Mouse (Mus musculus): ENCODE results near the gene Nupr1. TPM values are rescaled to one million over a fixed set of nuclear protein-coding genes. Genes with fewer than 3 reads are reported as not detected.

Nupr1 gene
- polyA plus RNA-seq, 1 experiment: 41.2 TPM

DNA sequence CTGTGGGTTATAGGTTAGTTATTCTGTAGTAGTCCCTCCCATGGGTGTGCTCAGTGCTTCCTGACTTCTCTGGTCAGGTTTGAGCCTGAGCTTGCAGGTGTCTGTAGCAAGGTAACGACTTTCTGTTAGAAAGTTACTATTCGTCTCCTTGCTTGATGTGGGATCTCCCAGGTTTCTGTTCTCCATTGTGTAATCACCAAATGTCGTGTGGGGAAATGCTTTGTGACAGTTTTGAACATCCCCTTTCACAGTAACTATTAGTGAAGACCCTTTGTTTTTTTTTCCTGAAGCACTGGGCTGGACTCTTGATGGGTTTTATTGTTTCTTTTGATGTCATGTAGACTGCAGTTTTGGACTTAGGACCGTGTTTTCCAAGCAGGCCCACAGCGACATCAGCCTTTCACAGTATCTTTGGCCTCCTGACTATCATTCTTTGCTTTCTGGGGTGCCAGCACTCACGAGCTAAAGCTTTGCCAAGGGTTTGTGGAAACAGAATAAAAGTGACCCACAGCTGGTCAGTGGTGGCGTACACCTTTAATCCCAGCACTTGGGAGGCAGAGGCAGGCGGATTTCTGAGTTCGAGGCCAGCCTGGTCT is 36.9 kb upstream of the Nupr1 start:
- H3K4me1 ChIP-seq (ENCODE audit: control insufficient read depth, insufficient read depth, low read length): peaks cover 17% of the 10 kb centered on the region
- no peak overlapping the region for H3K4me3 ChIP-seq (ENCODE audit: insufficient read depth, low read length)
- TF ChIP-seq CTCF (IDR thresholded peaks at IDR 0.05; ENCODE audit: low read depth, low read length) (no peak), POLR2A (IDR thresholded peaks at IDR 0.05; ENCODE audit: borderline replicate concordance, low read depth, low read length) (no peak)
- H3K27ac ChIP-seq (ENCODE audit: insufficient read depth, low read depth, low read length): no peak overlapping the region

DNA sequence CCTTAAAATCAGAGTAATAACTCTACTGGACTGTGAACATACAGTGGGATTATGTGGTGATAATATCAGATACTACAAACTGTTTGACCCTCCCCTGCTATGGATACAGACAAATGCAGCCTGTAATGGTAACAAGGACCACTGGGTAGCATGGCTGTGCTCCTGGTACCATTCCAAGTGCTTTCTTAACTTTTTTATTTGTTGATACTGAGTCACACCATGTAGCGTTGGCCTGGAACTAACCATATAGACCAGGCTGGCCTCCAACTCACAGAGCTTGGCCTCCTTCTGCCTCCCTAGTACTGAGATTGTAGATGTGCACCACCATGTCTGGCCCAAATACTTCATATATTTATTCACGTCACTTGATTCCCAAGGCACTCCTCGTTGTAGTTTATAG is 34.6 kb upstream of the Nupr1 start:
- H3K27ac ChIP-seq (ENCODE audit: insufficient read depth, low read depth, low read length): no peak overlapping the region
- peaks cover 17% of the 10 kb centered on the region for H3K4me1 ChIP-seq (ENCODE audit: control insufficient read depth, insufficient read depth, low read length)
- H3K4me3 ChIP-seq (ENCODE audit: insufficient read depth, low read length): no peak overlapping the region
- no peak for TF ChIP-seq POLR2A (IDR thresholded peaks at IDR 0.05; ENCODE audit: borderline replicate concordance, low read depth, low read length)
- no peak for TF ChIP-seq CTCF (IDR thresholded peaks at IDR 0.05; ENCODE audit: low read depth, low read length)

DNA sequence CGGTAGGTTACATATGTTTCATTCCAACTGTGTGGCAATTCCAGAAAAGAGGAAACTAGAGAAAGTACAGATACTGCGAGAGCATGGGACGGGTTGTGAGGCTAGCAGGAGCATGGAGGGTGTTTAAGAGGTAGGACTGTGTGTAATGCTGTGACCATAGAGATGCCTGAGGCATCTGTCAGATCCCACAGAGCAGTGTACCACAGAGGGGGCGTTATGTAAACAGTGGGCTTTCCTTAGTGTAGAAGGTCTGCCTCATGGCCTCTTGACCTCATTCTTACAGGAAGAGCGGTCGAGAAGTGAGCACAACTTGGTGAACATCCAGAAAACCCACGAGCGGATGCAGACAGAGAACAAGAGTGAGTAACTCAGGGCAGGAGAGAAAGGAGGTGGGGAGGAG is 33.0 kb upstream of the Nupr1 start:
- no peak for TF ChIP-seq POLR2A (IDR thresholded peaks at IDR 0.05; ENCODE audit: borderline replicate concordance, low read depth, low read length)
- no peak for TF ChIP-seq CTCF (IDR thresholded peaks at IDR 0.05; ENCODE audit: low read depth, low read length)
- Histone ChIP-seq H3K4me3 (ENCODE audit: insufficient read depth, low read length) (no peak overlapping the region), H3K4me1 (ENCODE audit: control insufficient read depth, insufficient read depth, low read length) (peaks cover 15% of the 10 kb centered on the region), H3K27ac (ENCODE audit: insufficient read depth, low read depth, low read length) (no peak overlapping the region)

DNA sequence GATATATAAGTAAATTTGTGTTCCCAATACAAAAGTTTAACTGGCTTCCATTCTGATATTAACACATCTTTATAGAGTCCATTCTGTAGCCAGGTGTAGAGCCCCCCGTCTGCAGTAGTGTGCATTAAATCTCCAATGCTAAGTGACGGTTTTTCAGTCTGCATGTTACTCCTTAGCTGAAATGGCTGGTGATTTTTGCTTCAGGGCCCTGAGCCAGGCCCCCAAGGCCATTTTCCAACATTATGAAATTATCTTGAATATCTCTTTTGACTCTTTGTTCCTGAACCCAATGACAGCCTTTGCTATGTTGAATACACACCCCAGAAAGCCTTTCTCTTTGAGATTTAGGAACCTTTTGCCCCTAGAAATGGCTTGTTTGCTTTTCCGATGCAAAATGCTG is 29.1 kb upstream of the Nupr1 start:
- no peak overlapping the region for H3K27ac ChIP-seq (ENCODE audit: insufficient read depth, low read depth, low read length)
- H3K4me1 ChIP-seq (ENCODE audit: control insufficient read depth, insufficient read depth, low read length): peaks cover 22% of the 10 kb centered on the region
- H3K4me3 ChIP-seq (ENCODE audit: insufficient read depth, low read length): no peak overlapping the region
- no peak for TF ChIP-seq CTCF (IDR thresholded peaks at IDR 0.05; ENCODE audit: low read depth, low read length)
- TF ChIP-seq POLR2A (IDR thresholded peaks at IDR 0.05; ENCODE audit: borderline replicate concordance, low read depth, low read length): no peak

DNA sequence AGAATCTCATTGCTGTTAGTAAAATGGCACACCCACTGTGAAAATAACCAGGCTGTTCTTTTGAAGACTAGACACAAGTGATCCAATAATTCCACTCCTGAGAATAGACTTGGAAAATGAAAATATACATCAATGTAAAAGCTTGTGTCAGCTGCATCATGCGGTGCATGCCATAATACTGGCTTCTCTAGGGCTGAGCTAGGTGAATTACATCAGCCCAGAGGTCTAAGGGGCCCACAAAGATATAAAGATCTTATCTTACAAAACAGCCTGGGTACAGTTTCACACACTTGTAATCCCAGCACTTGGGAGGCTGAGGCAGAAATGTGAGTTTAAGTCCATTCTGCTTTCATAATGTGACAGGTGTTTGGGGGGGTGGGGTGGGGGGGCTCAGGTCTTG is 26.9 kb upstream of the Nupr1 start:
- Histone ChIP-seq H3K4me3 (ENCODE audit: insufficient read depth, low read length) (no peak overlapping the region), H3K27ac (ENCODE audit: insufficient read depth, low read depth, low read length) (peak overlapping the region; percentile 75; the same call in 1 of the 2 replicates), H3K4me1 (ENCODE audit: control insufficient read depth, insufficient read depth, low read length) (peaks cover 32% of the 10 kb centered on the region)
- TF ChIP-seq POLR2A (IDR thresholded peaks at IDR 0.05; ENCODE audit: borderline replicate concordance, low read depth, low read length): no peak
- TF ChIP-seq CTCF (IDR thresholded peaks at IDR 0.05; ENCODE audit: low read depth, low read length): no peak

DNA sequence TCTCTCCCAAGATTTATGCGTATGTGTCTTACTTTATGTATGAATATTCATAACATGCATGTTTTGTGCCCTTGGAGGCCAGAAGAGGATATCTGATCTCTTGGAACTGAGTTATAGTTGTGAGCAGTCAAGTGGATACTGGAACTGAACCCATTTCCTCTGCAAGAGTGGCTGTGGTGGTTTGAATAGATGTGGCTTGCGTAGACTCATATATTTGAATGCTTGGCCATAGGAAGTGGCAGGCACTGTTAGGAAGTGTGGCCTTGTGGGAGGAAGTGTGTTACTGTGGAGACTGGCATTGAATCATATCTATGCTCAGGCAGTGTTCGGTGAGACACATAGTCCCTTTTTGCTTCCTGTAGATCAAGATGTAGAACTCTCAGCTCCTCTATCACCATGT is 25.0 kb upstream of the Nupr1 start:
- TF ChIP-seq CTCF (IDR thresholded peaks at IDR 0.05; ENCODE audit: low read depth, low read length) (no peak), POLR2A (IDR thresholded peaks at IDR 0.05; ENCODE audit: borderline replicate concordance, low read depth, low read length) (no peak)
- Histone ChIP-seq H3K27ac (ENCODE audit: insufficient read depth, low read depth, low read length) (peak overlapping the region; percentile 75), H3K4me3 (ENCODE audit: insufficient read depth, low read length) (peak overlapping the region; percentile 7; the same call in 1 of the 2 replicates), H3K4me1 (ENCODE audit: control insufficient read depth, insufficient read depth, low read length) (peaks cover 39% of the 10 kb centered on the region)

DNA sequence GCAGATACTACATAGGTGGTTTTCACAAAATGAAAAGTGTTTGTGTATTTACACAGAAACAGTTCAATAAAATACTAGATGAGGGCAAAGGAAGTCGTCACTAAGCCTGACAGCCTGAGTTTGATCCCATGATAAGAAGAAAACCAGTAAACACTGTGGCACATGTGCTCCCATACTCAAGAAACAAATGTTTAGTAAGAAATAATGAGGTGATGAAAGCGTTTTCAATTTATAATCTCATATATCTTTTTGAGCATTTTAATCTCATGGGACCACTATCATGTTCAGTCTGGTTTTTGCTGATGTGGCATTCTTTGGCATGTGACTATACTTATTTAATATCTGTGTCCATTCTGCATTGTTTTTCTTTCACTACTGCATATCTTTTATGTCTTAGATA is 23.3 kb upstream of the Nupr1 start:
- Histone ChIP-seq H3K27ac (ENCODE audit: insufficient read depth, low read depth, low read length) (no peak overlapping the region), H3K4me3 (ENCODE audit: insufficient read depth, low read length) (no peak overlapping the region), H3K4me1 (ENCODE audit: control insufficient read depth, insufficient read depth, low read length) (peaks cover 41% of the 10 kb centered on the region)
- TF ChIP-seq CTCF (IDR thresholded peaks at IDR 0.05; ENCODE audit: low read depth, low read length) (no peak), POLR2A (IDR thresholded peaks at IDR 0.05; ENCODE audit: borderline replicate concordance, low read depth, low read length) (no peak)

DNA sequence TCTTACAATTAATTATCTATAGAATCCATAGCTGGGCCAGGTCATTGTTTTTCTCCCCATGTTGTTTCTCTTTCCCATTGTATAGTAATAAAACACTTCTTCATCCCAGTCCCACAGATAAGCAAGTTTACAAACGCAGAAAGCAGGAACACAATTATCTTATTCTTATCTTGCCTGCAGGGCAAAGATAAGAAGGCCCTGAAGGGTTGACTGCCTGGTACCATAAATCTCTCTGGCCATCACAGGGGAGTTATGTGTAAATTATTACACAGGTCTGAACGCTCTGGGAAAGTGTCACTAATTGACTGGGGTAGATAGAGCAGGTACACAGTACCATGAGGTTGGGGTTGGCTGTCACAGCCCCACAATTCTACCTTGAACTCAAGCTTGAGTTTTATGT is 20.2 kb upstream of the Nupr1 start:
- Histone ChIP-seq H3K27ac (ENCODE audit: insufficient read depth, low read depth, low read length) (no peak overlapping the region), H3K4me1 (ENCODE audit: control insufficient read depth, insufficient read depth, low read length) (peaks cover 26% of the 10 kb centered on the region), H3K4me3 (ENCODE audit: insufficient read depth, low read length) (no peak overlapping the region)
- TF ChIP-seq CTCF (IDR thresholded peaks at IDR 0.05; ENCODE audit: low read depth, low read length) (no peak), POLR2A (IDR thresholded peaks at IDR 0.05; ENCODE audit: borderline replicate concordance, low read depth, low read length) (no peak)

DNA sequence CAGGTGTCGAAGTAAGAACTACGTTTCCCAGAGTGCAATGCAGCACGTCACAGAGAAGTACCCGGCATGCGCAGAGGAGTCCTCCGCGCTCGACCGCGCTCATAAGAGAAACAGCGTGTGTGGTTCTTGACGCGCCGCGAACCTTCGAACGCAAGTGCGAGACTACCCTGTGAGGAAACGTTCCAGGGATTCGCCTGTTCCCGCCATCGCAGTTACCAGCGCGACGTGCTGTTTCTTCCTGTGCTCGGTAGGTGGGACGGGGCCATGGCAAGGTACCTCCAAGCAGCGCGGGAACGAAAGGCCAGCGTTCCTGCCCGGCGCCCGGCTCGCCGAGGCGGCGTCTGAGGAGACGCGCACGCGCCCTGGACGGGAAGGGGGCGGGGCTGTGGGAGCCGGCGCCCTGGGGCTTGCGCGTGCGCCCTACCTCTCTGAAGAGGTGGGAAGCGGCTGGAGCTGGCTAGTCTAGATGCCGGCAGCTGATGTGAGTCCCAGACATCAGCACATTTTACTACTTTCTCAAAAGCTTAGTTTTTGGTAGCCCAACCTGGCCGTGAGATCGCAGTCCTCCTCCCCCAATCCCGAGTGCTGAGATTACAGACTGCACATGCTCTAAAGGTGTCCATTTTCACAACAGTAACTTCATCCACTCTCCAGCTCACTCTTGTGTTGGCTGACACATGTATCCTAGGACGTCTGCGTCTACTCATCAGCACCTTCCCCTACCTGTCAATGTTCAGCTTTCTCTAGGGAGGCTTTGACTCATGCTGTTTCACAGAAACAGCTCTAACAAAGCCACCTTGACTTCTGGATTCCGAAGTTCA is 18.8 kb upstream of the Nupr1 start, which contains the start of gene Sgf29:
Gene Sgf29, plus strand, starts transcription at position 79 of the 821 bp plus-strand sequence.
- Histone ChIP-seq H3K4me3 (ENCODE audit: insufficient read depth, low read length) (peak within 1 kb of the TSS; percentile 69), H3K27ac (ENCODE audit: insufficient read depth, low read depth, low read length) (peak within 1 kb of the TSS; percentile 67), H3K4me1 (ENCODE audit: control insufficient read depth, insufficient read depth, low read length) (peaks cover 16% of the 10 kb centered on the region)
- TF ChIP-seq CTCF (IDR thresholded peaks at IDR 0.05; ENCODE audit: low read depth, low read length) (no peak), POLR2A (IDR thresholded peaks at IDR 0.05; ENCODE audit: borderline replicate concordance, low read depth, low read length) (no peak)

DNA sequence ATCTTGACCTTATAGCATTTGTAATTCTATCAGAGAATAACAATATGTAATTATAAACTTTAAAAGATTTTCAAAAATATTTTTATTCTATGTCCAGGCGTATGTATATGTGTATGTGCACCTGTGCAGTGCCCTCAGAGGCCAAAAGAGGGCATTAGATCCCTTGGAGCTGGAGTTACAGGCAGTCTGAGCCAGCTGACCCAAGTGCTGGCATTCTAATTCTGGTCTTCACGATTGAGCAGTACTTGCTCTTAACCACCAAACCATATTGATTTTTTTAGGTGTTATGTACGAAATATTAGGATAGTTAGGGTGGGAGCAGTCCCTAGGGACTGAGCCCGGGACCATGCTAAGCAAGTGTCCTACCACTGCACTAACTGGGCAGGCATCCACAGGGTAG is 17.8 kb upstream of the Nupr1 start:
- peaks cover 14% of the 10 kb centered on the region for H3K4me1 ChIP-seq (ENCODE audit: control insufficient read depth, insufficient read depth, low read length)
- no peak overlapping the region for H3K27ac ChIP-seq (ENCODE audit: insufficient read depth, low read depth, low read length)
- H3K4me3 ChIP-seq (ENCODE audit: insufficient read depth, low read length): no peak overlapping the region
- TF ChIP-seq CTCF (IDR thresholded peaks at IDR 0.05; ENCODE audit: low read depth, low read length): no peak
- TF ChIP-seq POLR2A (IDR thresholded peaks at IDR 0.05; ENCODE audit: borderline replicate concordance, low read depth, low read length): no peak
